Mouse (Mus musculus): ENCODE measurements around the gene Atp6v0c. TPM values are rescaled to one million over a fixed set of nuclear protein-coding genes. Genes with fewer than 3 reads are reported as not detected.

Gene Atp6v0c
- polyA plus RNA-seq, 1 experiment from 2014 or later = 1,794 TPM

- no peak overlapping the region for H3K4me3 ChIP-seq (ENCODE audit: low read depth, low read length)
- no peaks in the 10 kb centered on the region for H3K9me3 ChIP-seq (ENCODE audit: control insufficient read depth, low read length)
- no peak for ATAC-seq (ENCODE audit: low read depth)
- no peak overlapping the region for H3K9ac ChIP-seq (replicated peaks; ENCODE audit: low read depth, low read length)
- H3K4me2 ChIP-seq (ENCODE audit: low read depth, low read length) = no peak overlapping the region
- no peaks in the 10 kb centered on the region for H3K36me3 ChIP-seq (ENCODE audit: control insufficient read depth, insufficient read depth, low read length)
- no peaks in the 10 kb centered on the region for H3K27me3 ChIP-seq (ENCODE audit: control insufficient read depth, insufficient read depth, low read length)
- H3K4me1 ChIP-seq (ENCODE audit: control insufficient read depth, insufficient read depth, low read length) = no peaks in the 10 kb centered on the region
- WGBS = 88% methylated on average over 3 of the region's 3 CpGs
- no peak overlapping the region for H3K27ac ChIP-seq (ENCODE audit: low read depth, low read length)
These were observed 42.7 kb downstream of the Atp6v0c start for GRCm38 (mm10) chr17:24126801-24127200.

GRCm38 (mm10) chr17:24119446-24119845 is 50.1 kb downstream of the Atp6v0c start:
- Histone ChIP-seq H3K9me3 (ENCODE audit: control insufficient read depth, low read length) (no peaks in the 10 kb centered on the region), H3K4me3 (ENCODE audit: low read depth, low read length) (no peak overlapping the region), H3K27me3 (ENCODE audit: control insufficient read depth, insufficient read depth, low read length) (no peaks in the 10 kb centered on the region), H3K4me2 (ENCODE audit: low read depth, low read length) (no peak overlapping the region), H3K9ac (replicated peaks; ENCODE audit: low read depth, low read length) (no peak overlapping the region), H3K27ac (ENCODE audit: low read depth, low read length) (no peak overlapping the region), H3K4me1 (ENCODE audit: control insufficient read depth, insufficient read depth, low read length) (no peaks in the 10 kb centered on the region), H3K36me3 (ENCODE audit: control insufficient read depth, insufficient read depth, low read length) (no peaks in the 10 kb centered on the region)
- WGBS = 82% methylated on average over 3 of the region's 3 CpGs
- ATAC-seq (ENCODE audit: low read depth) = no peak

Other genes starting within 250 kb of the Atp6v0c start
- not detected in 2 replicates for gene Sbp, start 228.0 kb downstream of the Atp6v0c start, polyA plus RNA-seq (2014; fragmentation: Nextera tagmentation; extraction: Ambion mirVana)
- gene Sbpl, start 214.4 kb downstream of the Atp6v0c start, polyA plus RNA-seq (2014; fragmentation: Nextera tagmentation; extraction: Ambion mirVana) = not detected in 2 replicates
- 0.31 TPM in 1 of 2 replicates, not detected in the other for gene Prss30, start 189.1 kb downstream of the Atp6v0c start, polyA plus RNA-seq (2014; fragmentation: Nextera tagmentation; extraction: Ambion mirVana)
- gene Prss22, start 171.6 kb downstream of the Atp6v0c start, polyA plus RNA-seq (2014; fragmentation: Nextera tagmentation; extraction: Ambion mirVana) = not detected in 2 replicates
- 0.16 and 0.21 TPM in 2 replicates for gene Prss27, start 131.6 kb downstream of the Atp6v0c start, polyA plus RNA-seq (2014; fragmentation: Nextera tagmentation; extraction: Ambion mirVana)
- 70.3 and 79.2 TPM in 2 replicates for gene Kctd5, start 96.2 kb downstream of the Atp6v0c start, polyA plus RNA-seq (2014; fragmentation: Nextera tagmentation; extraction: Ambion mirVana)
- 80.5 and 83.9 TPM in 2 replicates for gene Pdpk1, start 18.8 kb downstream of the Atp6v0c start, polyA plus RNA-seq (2014; fragmentation: Nextera tagmentation; extraction: Ambion mirVana)
- 28.8 and 31.6 TPM in 2 replicates for gene Amdhd2, start 5.9 kb downstream of the Atp6v0c start, polyA plus RNA-seq (2014; fragmentation: Nextera tagmentation; extraction: Ambion mirVana)
- gene Tbc1d24, start 35.9 kb upstream of the Atp6v0c start, polyA plus RNA-seq (2014; fragmentation: Nextera tagmentation; extraction: Ambion mirVana) = 29.2 and 34.7 TPM in 2 replicates
- gene Ntn3, start 39.8 kb upstream of the Atp6v0c start, polyA plus RNA-seq (2014; fragmentation: Nextera tagmentation; extraction: Ambion mirVana) = 5.0 and 5.3 TPM in 2 replicates
- 10.0 and 11.2 TPM in 2 replicates for gene Tedc2, start 51.1 kb upstream of the Atp6v0c start, polyA plus RNA-seq (2014; fragmentation: Nextera tagmentation; extraction: Ambion mirVana)
- gene Ccnf, start 81.8 kb upstream of the Atp6v0c start, polyA plus RNA-seq (2014; fragmentation: Nextera tagmentation; extraction: Ambion mirVana) = 7.0 and 11.1 TPM in 2 replicates
- gene Abca17, start 181.4 kb upstream of the Atp6v0c start, polyA plus RNA-seq (2014; fragmentation: Nextera tagmentation; extraction: Ambion mirVana) = 0.68 and 0.87 TPM in 2 replicates
- 33.0 and 37.1 TPM in 2 replicates for gene Abca3, start 182.2 kb upstream of the Atp6v0c start, polyA plus RNA-seq (2014; fragmentation: Nextera tagmentation; extraction: Ambion mirVana)
- gene Rnps1, start 244.9 kb upstream of the Atp6v0c start, polyA plus RNA-seq (2014; fragmentation: Nextera tagmentation; extraction: Ambion mirVana) = 285 and 287 TPM in 2 replicates